Mouse (Mus musculus): ENCODE results near the gene Rnft1.
"Not testable (repeated sequence)": the region's sequence is repeated elsewhere in the genome, so short reads cannot be mapped to it uniquely, and the experiment has no call there.

GRCm38 (mm10) chr11:86533302-86533701 lies 48.8 kb downstream of the Rnft1 start:
- not testable (repeated sequence) for TF ChIP-seq CTCF, EP300 (IDR thresholded peaks at IDR 0.05; ENCODE audit: low read depth)
